15 mouse cellular contexts compared by ENCODE assay signal in the genomic region with DNA sequence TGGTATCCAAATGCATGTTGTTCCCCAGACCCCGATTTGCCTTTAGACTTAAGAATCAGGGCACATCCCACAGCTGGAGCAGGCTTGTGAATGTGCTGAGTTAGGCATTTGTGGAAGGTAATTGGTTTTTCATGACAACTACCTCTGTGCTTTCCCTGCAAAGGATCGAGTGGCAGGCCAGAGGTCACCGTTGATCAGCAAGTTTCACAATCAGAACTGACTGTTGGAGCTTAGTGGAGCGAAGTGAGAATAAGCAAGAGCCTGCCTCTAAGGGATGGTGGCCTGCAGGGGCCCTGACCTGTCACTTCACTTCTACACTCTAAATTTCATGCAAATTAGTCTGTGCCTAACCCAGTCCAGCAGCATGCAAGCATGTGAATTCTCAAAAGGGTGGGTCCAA.
DNase-seq lines count a peak whose midpoint lies in the region; ATAC-seq lines count a peak whose summit lies in the region.
"Had no signal": no experiment of that assay in that cellular context is flagged by ENCODE, and none has a peak within 500 bp of the region (broad histone marks: within the 10 kb centered on the region; RNA-seq: fewer than 3 reads in every experiment).

No protein-coding gene starts in this region.

- no peak overlapping the region for H3K4me3 ChIP-seq in forebrain, embryonic 16.5 days (replicated peaks; ENCODE audit: low read length)
- no peak overlapping the region for H3K4me3 ChIP-seq in forebrain, embryonic 11.5 days (ENCODE audit: low read depth, low read length)
- no peak overlapping the region for H3K4me3 ChIP-seq in midbrain, embryonic 11.5 days (ENCODE audit: low read depth, low read length)
- H3K4me3 ChIP-seq in midbrain, embryonic 13.5 days (replicated peaks): no peak overlapping the region
- H3K4me3 ChIP-seq in embryonic facial prominence, embryonic 14.5 days (ENCODE audit: low read depth, low read length): no peak overlapping the region
- H3K4me3 ChIP-seq: embryonic facial prominence, embryonic 13.5 days; forebrain, embryonic 15.5 days; heart, embryonic 10.5 days had no signal

- H3K9me3 ChIP-seq in forebrain, embryonic 16.5 days (ENCODE audit: control insufficient read depth, low read length): no peaks in the 10 kb centered on the region
- no peaks in the 10 kb centered on the region for H3K9me3 ChIP-seq in forebrain, embryonic 11.5 days (ENCODE audit: control insufficient read depth, low read length)
- no peaks in the 10 kb centered on the region for H3K9me3 ChIP-seq in midbrain, embryonic 11.5 days (ENCODE audit: control insufficient read depth, low read length)
- no peaks in the 10 kb centered on the region for H3K9me3 ChIP-seq in midbrain, embryonic 13.5 days
- H3K9me3 ChIP-seq in embryonic facial prominence, embryonic 14.5 days (ENCODE audit: control insufficient read depth, low read length): no peaks in the 10 kb centered on the region
- H3K9me3 ChIP-seq: embryonic facial prominence, embryonic 13.5 days; forebrain, embryonic 15.5 days; heart, embryonic 10.5 days had no signal

- no peaks in the 10 kb centered on the region for H3K36me3 ChIP-seq in forebrain, embryonic 16.5 days (ENCODE audit: control insufficient read depth, insufficient read depth)
- no peaks in the 10 kb centered on the region for H3K36me3 ChIP-seq in forebrain, embryonic 11.5 days (ENCODE audit: control insufficient read depth, insufficient read depth, low read length)
- no peaks in the 10 kb centered on the region for H3K36me3 ChIP-seq in midbrain, embryonic 11.5 days (ENCODE audit: control insufficient read depth, insufficient read depth, low read length)
- no peaks in the 10 kb centered on the region for H3K36me3 ChIP-seq in midbrain, embryonic 13.5 days
- no peaks in the 10 kb centered on the region for H3K36me3 ChIP-seq in embryonic facial prominence, embryonic 14.5 days (ENCODE audit: control insufficient read depth, insufficient read depth, low read length)
- H3K36me3 ChIP-seq: embryonic facial prominence, embryonic 13.5 days; forebrain, embryonic 15.5 days; heart, embryonic 10.5 days had no signal

- DNase-seq in forebrain, embryonic 11.5 days (ENCODE audit: low spot score): no peak
- DNase-seq in midbrain, embryonic 11.5 days (ENCODE audit: low spot score, missing footprints): no peak
- DNase-seq in embryonic facial prominence, embryonic 14.5 days (ENCODE audit: low spot score): peak; percentile 26
- peak; percentile 60 for DNase-seq in retina, postnatal 1 day
- DNase-seq in cerebellum, postnatal 4 days (ENCODE audit: low spot score in 2 of 2): no peak
- no peak for DNase-seq in urinary bladder, postnatal 25 days (ENCODE audit: low spot score)
- DNase-seq: cerebellum, adult 11-12 months; gastrocnemius, postnatal 25 days; heart, postnatal 36 days had no signal

- ATAC-seq in forebrain, embryonic 16.5 days: 0 out of 2 replicates have a peak, but pooled peaks have one; percentile 12
- ATAC-seq in forebrain, embryonic 11.5 days (replicated peaks; ENCODE audit: low FRiP score): no peak
- 0 out of 2 replicates have a peak, but pooled peaks have one; percentile 50 for ATAC-seq in midbrain, embryonic 11.5 days (ENCODE audit: low FRiP score)
- ATAC-seq in midbrain, embryonic 13.5 days: no peak
- no peak for ATAC-seq in embryonic facial prominence, embryonic 14.5 days (ENCODE audit: low read depth)
- ATAC-seq: forebrain, embryonic 15.5 days; intestine, postnatal 0 days had no signal

- WGBS in forebrain, embryonic 16.5 days: 31% methylated on average over 4 of the region's 4 CpGs
- WGBS in forebrain, embryonic 11.5 days: 21% methylated on average over 4 of the region's 4 CpGs
- WGBS in midbrain, embryonic 11.5 days: 24% methylated on average over 4 of the region's 4 CpGs
- WGBS in midbrain, embryonic 13.5 days: 13% methylated on average over 4 of the region's 4 CpGs
- WGBS in embryonic facial prominence, embryonic 14.5 days: 11% methylated on average over 4 of the region's 4 CpGs

- H3K4me2 ChIP-seq in forebrain, embryonic 16.5 days (ENCODE audit: low read length): no peak overlapping the region
- H3K4me2 ChIP-seq in forebrain, embryonic 11.5 days (ENCODE audit: low read depth, low read length, severe bottlenecking): no peak overlapping the region
- no peak overlapping the region for H3K4me2 ChIP-seq in midbrain, embryonic 11.5 days
- no peak overlapping the region for H3K4me2 ChIP-seq in midbrain, embryonic 13.5 days (replicated peaks)
- H3K4me2 ChIP-seq in embryonic facial prominence, embryonic 14.5 days (ENCODE audit: low read depth, low read length): no peak overlapping the region
- H3K4me2 ChIP-seq: embryonic facial prominence, embryonic 13.5 days; forebrain, embryonic 15.5 days had no signal

- H3K27me3 ChIP-seq in forebrain, embryonic 16.5 days (replicated peaks; ENCODE audit: control insufficient read depth, insufficient read depth, low read length): no peaks in the 10 kb centered on the region
- no peaks in the 10 kb centered on the region for H3K27me3 ChIP-seq in forebrain, embryonic 11.5 days (ENCODE audit: control insufficient read depth, insufficient read depth, low read length)
- H3K27me3 ChIP-seq in midbrain, embryonic 11.5 days (ENCODE audit: control insufficient read depth, insufficient read depth, low read length): no peaks in the 10 kb centered on the region
- no peaks in the 10 kb centered on the region for H3K27me3 ChIP-seq in midbrain, embryonic 13.5 days
- H3K27me3 ChIP-seq in embryonic facial prominence, embryonic 14.5 days (replicated peaks; ENCODE audit: control insufficient read depth, insufficient read depth, low read length): no peaks in the 10 kb centered on the region
- H3K27me3 ChIP-seq: embryonic facial prominence, embryonic 13.5 days; forebrain, embryonic 15.5 days had no signal

- H3K4me1 ChIP-seq in forebrain, embryonic 16.5 days (replicated peaks; ENCODE audit: control insufficient read depth, insufficient read depth, low read length): no peaks in the 10 kb centered on the region
- H3K4me1 ChIP-seq in forebrain, embryonic 11.5 days (replicated peaks; ENCODE audit: control insufficient read depth, insufficient read depth, low read length): no peaks in the 10 kb centered on the region
- H3K4me1 ChIP-seq in midbrain, embryonic 11.5 days (ENCODE audit: control insufficient read depth, insufficient read depth, low read length): no peaks in the 10 kb centered on the region
- 0 out of 2 replicates have a peak, but pooled peaks cover 3% of the 10 kb centered on the region for H3K4me1 ChIP-seq in midbrain, embryonic 13.5 days (replicated peaks)
- H3K4me1 ChIP-seq in embryonic facial prominence, embryonic 14.5 days (ENCODE audit: control insufficient read depth, insufficient read depth, low read length): no peaks in the 10 kb centered on the region
- H3K4me1 ChIP-seq: embryonic facial prominence, embryonic 13.5 days; forebrain, embryonic 15.5 days; heart, embryonic 10.5 days had no signal

- no peak overlapping the region for H3K9ac ChIP-seq in forebrain, embryonic 16.5 days (replicated peaks; ENCODE audit: low read depth, low read length)
- H3K9ac ChIP-seq in forebrain, embryonic 11.5 days (ENCODE audit: low read length): no peak overlapping the region
- no peak overlapping the region for H3K9ac ChIP-seq in midbrain, embryonic 11.5 days (ENCODE audit: low read length)
- no peak overlapping the region for H3K9ac ChIP-seq in midbrain, embryonic 13.5 days (replicated peaks)
- H3K9ac ChIP-seq in embryonic facial prominence, embryonic 14.5 days (ENCODE audit: low read depth, low read length): no peak overlapping the region
- H3K9ac ChIP-seq: embryonic facial prominence, embryonic 13.5 days; forebrain, embryonic 15.5 days had no signal

- no peak overlapping the region for H3K27ac ChIP-seq in forebrain, embryonic 16.5 days (ENCODE audit: low read length)
- no peak overlapping the region for H3K27ac ChIP-seq in forebrain, embryonic 11.5 days (ENCODE audit: low read depth, low read length)
- H3K27ac ChIP-seq in midbrain, embryonic 11.5 days (ENCODE audit: low read depth, low read length): no peak overlapping the region
- H3K27ac ChIP-seq in midbrain, embryonic 13.5 days: no peak overlapping the region
- no peak overlapping the region for H3K27ac ChIP-seq in embryonic facial prominence, embryonic 14.5 days (replicated peaks; ENCODE audit: low read depth, low read length)
- H3K27ac ChIP-seq: embryonic facial prominence, embryonic 13.5 days; forebrain, embryonic 15.5 days; heart, embryonic 10.5 days had no signal

Comparison
In these comparisons a context has a peak if more than half of its experiments do, and no peak if none do; other contexts are left out.
1. ATAC-seq: peak in forebrain, embryonic 16.5 days (single experiment) and midbrain, embryonic 11.5 days (single experiment); none in forebrain, embryonic 11.5 days (single experiment), midbrain, embryonic 13.5 days (single experiment) and embryonic facial prominence, embryonic 14.5 days (single experiment).
2. DNase-seq: peak in embryonic facial prominence, embryonic 14.5 days (single experiment) and retina, postnatal 1 day (single experiment); none in forebrain, embryonic 11.5 days (single experiment), midbrain, embryonic 11.5 days (single experiment), cerebellum, postnatal 4 days (0 of 2) and urinary bladder, postnatal 25 days (single experiment).